Mouse (Mus musculus) retina, embryonic 14.5 days (tissue): ENCODE measurements around the gene Slc39a11.

Experiments
- DNase-seq: peaks from one replicate; pipeline ENCODE4 v3.0.0-alpha.2; 2015; ENCODE audit warnings: low spot score

Slc39a11 gene

GRCm38 (mm10) chr11:113507716-113508480, 142.0 kb downstream of the Slc39a11 start:
- DNase-seq: no peak

GRCm38 (mm10) chr11:113505551-113506160, 144.2 kb downstream of the Slc39a11 start:
- DNase-seq: no peak

GRCm38 (mm10) chr11:113504459-113505062, 145.3 kb downstream of the Slc39a11 start:
- DNase-seq: no peak

GRCm38 (mm10) chr11:113502968-113503367, 146.9 kb downstream of the Slc39a11 start:
- no peak for DNase-seq

GRCm38 (mm10) chr11:113500631-113501305, 149.1 kb downstream of the Slc39a11 start:
- no peak for DNase-seq

- no peak for DNase-seq
These were observed 151.0 kb downstream of the Slc39a11 start for GRCm38 (mm10) chr11:113498889-113499288.

- DNase-seq: no peak
These were observed 155.8 kb downstream of the Slc39a11 start for GRCm38 (mm10) chr11:113494021-113494546.

- DNase-seq: no peak
These were observed 159.1 kb downstream of the Slc39a11 start for GRCm38 (mm10) chr11:113490530-113491520.

- DNase-seq: no peak
These were observed 162.1 kb downstream of the Slc39a11 start for GRCm38 (mm10) chr11:113487603-113488335.

- DNase-seq: no peak
These were observed 165.8 kb downstream of the Slc39a11 start for GRCm38 (mm10) chr11:113484037-113484436.

GRCm38 (mm10) chr11:113477550-113477949, 172.3 kb downstream of the Slc39a11 start:
- DNase-seq: no peak

- no peak for DNase-seq
These were observed 173.2 kb downstream of the Slc39a11 start for GRCm38 (mm10) chr11:113476720-113477119.

- no peak for DNase-seq
These were observed 174.4 kb downstream of the Slc39a11 start for GRCm38 (mm10) chr11:113475491-113475890.

GRCm38 (mm10) chr11:113473998-113474534, 175.8 kb downstream of the Slc39a11 start:
- DNase-seq: peak; percentile 60

GRCm38 (mm10) chr11:113471936-113472335, 177.9 kb downstream of the Slc39a11 start:
- no peak for DNase-seq

GRCm38 (mm10) chr11:113469919-113470785, 179.7 kb downstream of the Slc39a11 start:
- DNase-seq: no peak

- DNase-seq: peak; percentile 56
These were observed 181.9 kb downstream of the Slc39a11 start for GRCm38 (mm10) chr11:113468016-113468415.

GRCm38 (mm10) chr11:113467313-113467811, 182.5 kb downstream of the Slc39a11 start:
- no peak for DNase-seq

- DNase-seq: no peak
These were observed 189.8 kb downstream of the Slc39a11 start for GRCm38 (mm10) chr11:113460118-113460517.
